Mouse (Mus musculus) erythroblast, adult 5-6 weeks (primary cell): Measurements from ENCODE around the gene Elk3. TPM values are rescaled to one million over a fixed set of nuclear protein-coding genes. Genes with fewer than 3 reads are reported as not detected.
A peak's percentile ranks its signal among the peaks of the same experiment; 100 is the strongest.

Experiments
- ATAC-seq: replicated peaks from 2 replicates; pipeline ENCODE4 v1.8.0; 2016; ENCODE audit warnings: moderate number of reproducible peaks, mild to moderate bottlenecking, moderate TSS enrichment, inconsistent platforms; ENCODE audit not compliant: poor library complexity, low FRiP score, severe bottlenecking
- total RNA-seq, 2 experiments: library from RNA; stranded (forward) in 1 of 2; stranded (reverse) in 1 of 2; fragments of 150-400 nt in 1 of 2; fragments of 200-764, 138-1000 nt in 1 of 2; gene quantifications; 2 replicates each; pipeline versions ENCODE4 v1.2.3 to v1.2.4; 2015 to 2017; ENCODE audit warnings: low replicate concordance in 2 of 2

Gene Elk3
- total RNA-seq, 2 experiments from 2014 or later, result 3.8 to 4.2 TPM

GRCm38 (mm10) chr10:93205287-93205956 is 105.5 kb downstream of the Elk3 start:
- ATAC-seq, result no peak

GRCm38 (mm10) chr10:93201846-93202458 is 109.0 kb downstream of the Elk3 start:
- 0 out of 2 replicates have a peak, but pooled peaks have one; percentile 34 for ATAC-seq

GRCm38 (mm10) chr10:93198958-93199357 is 112.0 kb downstream of the Elk3 start:
- no peak for ATAC-seq

Other genes starting within 250 kb of the Elk3 start
- 0.42 TPM in 1 of 2 replicates, not detected in the other for gene Cfap54, start 229.5 kb downstream of the Elk3 start, total RNA-seq (2015; ENCODE audit: low replicate concordance)
- gene Cfap54, start 229.5 kb downstream of the Elk3 start, total RNA-seq (2017; ENCODE audit: low replicate concordance), result 1.2 and 4.2 TPM in 2 replicates
- 21.7 and 27.5 TPM in 2 replicates for gene Cdk17, start 150.3 kb downstream of the Elk3 start, total RNA-seq (2015; ENCODE audit: low replicate concordance)
- gene Cdk17, start 150.3 kb downstream of the Elk3 start, total RNA-seq (2017; ENCODE audit: low replicate concordance), result 26.2 and 35.1 TPM in 2 replicates
- gene Lta4h, start 142.3 kb upstream of the Elk3 start, total RNA-seq (2015; ENCODE audit: low replicate concordance), result 251 and 286 TPM in 2 replicates
- gene Lta4h, start 142.3 kb upstream of the Elk3 start, total RNA-seq (2017; ENCODE audit: low replicate concordance), result 144 and 157 TPM in 2 replicates
- 2.5 and 3.6 TPM in 2 replicates for gene Hal, start 177.6 kb upstream of the Elk3 start, total RNA-seq (2015; ENCODE audit: low replicate concordance)
- gene Hal, start 177.6 kb upstream of the Elk3 start, total RNA-seq (2017; ENCODE audit: low replicate concordance), result 0.51 and 1.3 TPM in 2 replicates
- gene Amdhd1, start 228.9 kb upstream of the Elk3 start, total RNA-seq (2015; ENCODE audit: low replicate concordance), result not detected in 2 replicates
- not detected in 2 replicates for gene Amdhd1, start 228.9 kb upstream of the Elk3 start, total RNA-seq (2017; ENCODE audit: low replicate concordance)
- gene Ccdc38, start 229.5 kb upstream of the Elk3 start, total RNA-seq (2015; ENCODE audit: low replicate concordance), result not detected in 2 replicates
- 0.34 TPM in 1 of 2 replicates, not detected in the other for gene Ccdc38, start 229.5 kb upstream of the Elk3 start, total RNA-seq (2017; ENCODE audit: low replicate concordance)